Mouse (Mus musculus) heart, embryonic 16.5 days (tissue): Measurements from ENCODE around the gene Phkg2. TPM values are rescaled to one million over a fixed set of nuclear protein-coding genes. Genes with fewer than 3 reads are reported as not detected.
"Not testable (repeated sequence)": the region's sequence is repeated elsewhere in the genome, so short reads cannot be mapped to it uniquely, and the experiment has no call there.

ENCODE experiments used
- ATAC-seq: fragments of 200-750 bp; cut with Nextera tagmentation; replicated peaks from 2 replicates; pipeline ENCODE4 v1.8.0; 2017; ENCODE audit warnings: moderate number of reproducible peaks; ENCODE audit not compliant: insufficient read depth, low FRiP score; ENCODE audit errors: extremely low read depth
- H3K27ac ChIP-seq: fragments of 300-500 bp; sonication (generic); 2 replicates; pipeline ENCODE4 v1.5.1; 2014; ENCODE audit warnings: mild to moderate bottlenecking, low read length, control low read depth, moderate library complexity
- H3K27me3 ChIP-seq: fragments of 300-500 bp; sonication (generic); 2 replicates; pipeline ENCODE4 v1.6.1; 2014; ENCODE audit warnings: low read length, mixed read lengths; ENCODE audit not compliant: control insufficient read depth, insufficient read depth
- H3K36me3 ChIP-seq: fragments of 300-500 bp; sonication (generic); 2 replicates; pipeline ENCODE4 v1.6.1; 2014; ENCODE audit not compliant: control insufficient read depth, insufficient read depth
- H3K4me1 ChIP-seq: fragments of 300-500 bp; sonication (generic); 2 replicates; pipeline ENCODE4 v1.6.1; 2014; ENCODE audit warnings: low read length, mixed read lengths; ENCODE audit not compliant: control insufficient read depth, insufficient read depth
- H3K4me2 ChIP-seq: fragments of 300-500 bp; sonication (generic); 2 replicates; pipeline ENCODE4 v1.6.1; 2014; ENCODE audit warnings: low read depth, mild to moderate bottlenecking, control low read depth, low read length
- H3K4me3 ChIP-seq: fragments of 300-500 bp; sonication (generic); 2 replicates; pipeline ENCODE4 v1.5.1; 2014; ENCODE audit warnings: mild to moderate bottlenecking, control low read depth, low read length
- H3K9ac ChIP-seq: fragments of 300-500 bp; sonication (generic); 2 replicates; pipeline ENCODE4 v1.6.1; 2014; ENCODE audit warnings: low read length, control low read depth
- H3K9me3 ChIP-seq: fragments of 300-500 bp; sonication (generic); replicated peaks from 2 replicates; pipeline ENCODE4 v1.6.1; 2016; ENCODE audit warnings: low read length; ENCODE audit not compliant: control insufficient read depth
- WGBS: fragments of 180-500 bp; shearing (Covaris S2); extraction: QIAGEN DNeasy Blood & Tissue Kit; methylation state at CpG from one replicate; pipeline ENCODE4 v1.1.7; 2014; 5-methylcytosine and 5-hydroxymethylcytosine counted together
- polyA plus RNA-seq: library from polyadenylated mRNA; unstranded; fragments of >200 nt; fragmentation: Nextera tagmentation; extraction: Ambion mirVana; gene quantifications from 2 replicates; pipeline ENCODE4 v1.2.1, GENCODE M21; 2015

The Phkg2 gene
- polyA plus RNA-seq, 1 experiment from 2014 or later, result 36.6 TPM

DNA sequence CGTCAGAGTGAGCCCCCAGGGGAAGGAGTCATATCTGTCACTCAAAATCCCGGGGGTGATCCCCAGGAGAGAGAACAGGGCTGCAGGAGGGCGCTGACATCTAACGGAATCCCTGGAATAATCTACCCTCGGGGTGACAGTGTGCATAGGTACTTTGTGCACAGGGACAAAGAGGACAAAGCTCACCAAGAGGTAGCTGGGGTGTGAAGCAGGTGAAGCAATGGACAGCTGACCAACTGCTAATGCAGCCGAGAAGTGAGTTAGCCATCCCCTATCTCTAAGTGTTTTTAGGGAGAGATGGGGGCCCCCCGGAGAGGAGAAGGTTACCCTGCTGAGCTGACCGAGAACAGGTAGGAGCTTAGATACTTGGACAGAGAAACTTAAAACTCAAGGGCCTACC, 41.0 kb downstream of the Phkg2 start:
- WGBS, result 23% methylated on average over 8 of the region's 8 CpGs

DNA sequence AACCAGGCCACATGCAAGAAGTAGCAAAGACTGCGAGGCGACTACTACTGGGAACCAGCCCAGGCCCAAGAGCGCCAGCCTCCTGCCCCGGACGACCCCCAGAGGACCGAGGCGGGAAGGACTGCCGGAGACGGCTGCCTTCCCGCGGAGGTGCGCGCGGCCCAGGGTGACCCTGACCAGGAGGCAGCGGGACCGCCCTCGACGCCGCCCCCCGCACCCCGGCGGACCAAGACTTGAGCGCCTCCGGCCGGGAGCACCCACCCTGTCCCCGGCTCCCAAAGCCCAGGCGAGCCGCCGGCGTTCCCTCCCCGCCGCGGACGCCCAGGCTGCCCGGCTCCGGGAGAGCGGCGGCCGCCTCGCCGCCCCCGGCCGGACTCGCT, 41.4 kb downstream of the Phkg2 start:
- H3K36me3 ChIP-seq, result peaks cover 34% of the 10 kb centered on the region
- ATAC-seq, result peak; percentile 63
- WGBS, result under 1% methylated on average over 40 of the region's 44 CpGs

More for the DNA sequence above, 41.0 kb downstream of the Phkg2 start:
- peak overlapping the region; percentile 96 for H3K27ac ChIP-seq
- H3K9ac ChIP-seq, result peak overlapping the region; percentile 100
- peaks cover 38% of the 10 kb centered on the region for H3K36me3 ChIP-seq
- H3K27me3 ChIP-seq, result no peaks in the 10 kb centered on the region
- H3K4me3 ChIP-seq, result peak overlapping the region; percentile 100
- H3K9me3 ChIP-seq, result peaks cover 5% of the 10 kb centered on the region
- peaks cover 17% of the 10 kb centered on the region for H3K4me1 ChIP-seq
- no peak for ATAC-seq
- H3K4me2 ChIP-seq, result peak overlapping the region; percentile 79

DNA sequence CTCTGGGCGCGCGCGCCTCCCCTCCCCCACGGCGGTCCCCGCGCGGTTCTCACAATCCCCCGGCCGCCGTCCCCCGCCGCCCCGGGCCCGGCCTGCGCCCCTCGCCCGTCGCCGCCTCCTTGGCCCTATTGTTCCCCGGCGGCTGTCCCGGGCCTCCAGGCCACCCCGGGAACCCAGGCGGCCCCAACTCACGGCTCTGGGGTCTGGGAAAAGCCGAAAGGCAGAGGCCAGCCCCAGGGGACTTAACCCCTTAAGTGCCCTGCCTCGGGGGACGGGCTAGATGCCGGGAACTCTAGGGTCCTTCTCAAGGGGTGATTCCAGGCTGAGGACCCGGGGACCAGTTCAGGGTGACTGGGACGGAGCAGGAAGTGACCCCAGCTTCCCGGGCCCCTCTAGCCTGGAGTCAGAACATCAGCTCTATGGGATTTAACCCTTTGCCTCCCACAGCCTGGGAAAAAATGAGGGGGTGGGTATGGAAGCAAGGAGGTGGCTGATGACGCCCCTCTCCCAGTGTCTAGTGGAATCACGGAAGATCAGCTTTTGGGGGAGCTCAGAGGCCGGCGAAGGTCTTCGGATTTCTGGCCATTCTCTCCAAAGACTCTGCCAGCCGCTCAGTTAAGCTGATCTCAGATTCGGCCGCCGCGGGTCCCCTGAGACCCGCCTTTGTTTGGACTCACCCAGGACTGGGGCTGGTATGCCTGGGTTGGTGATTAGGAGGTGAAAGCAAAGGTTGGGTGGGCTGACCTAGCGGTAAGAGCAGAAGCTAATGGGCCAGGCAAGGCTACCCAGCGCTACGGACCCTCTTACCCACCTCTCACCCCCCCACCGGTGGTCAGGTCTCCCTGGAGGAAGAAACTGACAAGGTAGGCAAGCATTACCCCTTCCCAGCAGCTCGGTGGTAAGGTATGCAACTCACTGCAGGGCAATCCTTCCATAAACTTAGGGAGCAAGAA, 42.0 kb downstream of the Phkg2 start, which contains the start of gene Zfp629:
TSS of gene Zfp629 (minus strand) at position 907 of the 953 bp plus-strand sequence.
- H3K4me1 ChIP-seq, result peaks cover 17% of the 10 kb centered on the region
- peak within 1 kb of the TSS; percentile 100 for H3K9ac ChIP-seq
- H3K27ac ChIP-seq, result peak within 1 kb of the TSS; percentile 96
- H3K4me2 ChIP-seq, result peak within 1 kb of the TSS; percentile 79
- peak within 1 kb of the TSS; percentile 100 for H3K4me3 ChIP-seq
- no peaks in the 10 kb centered on the region for H3K27me3 ChIP-seq
- peaks cover 5% of the 10 kb centered on the region for H3K9me3 ChIP-seq
- WGBS, result under 1% methylated on average over 50 of the region's 50 CpGs
- peak; percentile 86 for ATAC-seq
- peaks cover 28% of the 10 kb centered on the region for H3K36me3 ChIP-seq

More for the DNA sequence above, 41.4 kb downstream of the Phkg2 start:
- Histone ChIP-seq H3K4me3 (peak overlapping the region; percentile 100), H3K27ac (peak overlapping the region; percentile 96), H3K4me1 (peaks cover 17% of the 10 kb centered on the region), H3K9ac (peak overlapping the region; percentile 100), H3K9me3 (peaks cover 5% of the 10 kb centered on the region), H3K27me3 (no peaks in the 10 kb centered on the region), H3K4me2 (peak overlapping the region; percentile 79)

DNA sequence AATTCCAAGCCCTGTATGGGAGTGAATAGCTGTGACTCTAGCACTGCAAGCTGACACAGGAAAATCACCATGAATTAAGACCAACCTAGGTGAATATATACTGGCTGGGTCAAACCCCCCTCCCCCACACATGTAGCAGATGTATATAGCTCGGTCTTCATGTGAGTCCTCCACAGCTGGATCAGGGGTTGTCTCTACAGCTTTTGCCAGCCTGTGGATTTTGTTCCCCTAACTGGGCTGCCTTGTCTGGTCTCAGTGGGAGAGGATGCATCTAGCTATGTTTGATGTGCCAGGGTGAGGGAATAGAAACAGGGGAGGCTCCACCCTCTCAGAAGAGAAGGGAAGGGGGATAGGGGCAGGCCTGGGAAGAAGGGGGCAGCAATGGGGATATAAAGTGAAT, 43.2 kb downstream of the Phkg2 start:
- H3K36me3 ChIP-seq, result peaks cover 16% of the 10 kb centered on the region
- no peak overlapping the region for H3K9ac ChIP-seq
- peaks cover 4% of the 10 kb centered on the region for H3K9me3 ChIP-seq
- no peak overlapping the region for H3K4me2 ChIP-seq
- H3K27me3 ChIP-seq, result no peaks in the 10 kb centered on the region
- WGBS, result 67% methylated on average over 1 of the region's 1 CpGs
- peaks cover 17% of the 10 kb centered on the region for H3K4me1 ChIP-seq
- ATAC-seq, result no peak
- H3K4me3 ChIP-seq, result no peak overlapping the region
- H3K27ac ChIP-seq, result no peak overlapping the region

DNA sequence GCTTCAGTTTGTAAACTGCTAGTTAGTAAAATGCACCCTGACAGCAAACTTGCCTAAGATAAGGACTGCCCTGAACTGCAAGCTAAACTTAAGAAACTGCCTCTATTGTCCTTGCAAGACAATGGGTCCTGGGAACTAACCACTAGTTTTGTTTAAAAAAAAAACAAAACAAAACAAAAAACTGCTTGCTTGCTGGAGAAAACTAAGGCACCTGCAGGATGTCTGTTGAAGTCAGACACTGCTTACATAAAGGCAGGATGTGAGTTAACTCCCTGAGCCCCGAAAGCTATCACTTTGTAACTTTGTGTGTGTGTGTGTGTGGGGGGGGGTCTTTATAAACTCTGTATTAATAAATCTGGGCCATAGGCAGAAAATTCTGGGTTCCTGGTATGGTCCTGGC, 43.7 kb downstream of the Phkg2 start:
- Histone ChIP-seq H3K36me3 (peaks cover 10% of the 10 kb centered on the region), H3K27ac (no peak overlapping the region; the same call in 1 of the 2 replicates), H3K4me2 (no peak overlapping the region), H3K4me1 (peaks cover 17% of the 10 kb centered on the region), H3K9ac (no peak overlapping the region), H3K27me3 (no peaks in the 10 kb centered on the region), H3K9me3 (no peaks in the 10 kb centered on the region; the same call in 1 of the 2 replicates), H3K4me3 (no peak overlapping the region)
- ATAC-seq, result no peak
- 68% methylated on average over 1 of the region's 1 CpGs for WGBS

DNA sequence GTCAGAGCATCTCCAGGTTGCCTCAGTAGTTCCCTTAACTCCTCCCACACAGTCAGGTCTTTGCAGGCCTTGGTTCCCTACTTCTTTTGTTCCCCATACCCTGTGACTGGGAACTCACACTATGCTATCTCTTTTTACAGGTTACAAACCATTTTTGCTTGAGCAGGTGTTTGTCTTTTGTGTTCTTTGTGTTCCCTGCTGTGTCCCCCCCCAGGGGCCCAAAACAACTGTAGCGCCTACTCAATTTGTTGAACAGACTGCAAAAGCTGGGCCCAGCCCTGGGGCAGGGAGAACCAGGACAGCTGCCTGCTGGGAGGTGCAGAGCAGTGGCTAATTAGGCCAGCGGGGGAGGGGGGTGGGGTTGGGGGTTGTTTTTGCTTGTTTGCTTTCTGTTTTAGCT, 44.8 kb downstream of the Phkg2 start:
- H3K27me3 ChIP-seq, result no peaks in the 10 kb centered on the region
- ATAC-seq, result no peak
- no peaks in the 10 kb centered on the region for H3K9me3 ChIP-seq
- H3K4me2 ChIP-seq, result no peak overlapping the region
- H3K36me3 ChIP-seq, result no peaks in the 10 kb centered on the region; the same call in 1 of the 2 replicates
- peaks cover 17% of the 10 kb centered on the region for H3K4me1 ChIP-seq
- 57% methylated on average over 2 of the region's 2 CpGs for WGBS
- H3K4me3 ChIP-seq, result no peak overlapping the region
- no peak overlapping the region for H3K9ac ChIP-seq
- H3K27ac ChIP-seq, result no peak overlapping the region

DNA sequence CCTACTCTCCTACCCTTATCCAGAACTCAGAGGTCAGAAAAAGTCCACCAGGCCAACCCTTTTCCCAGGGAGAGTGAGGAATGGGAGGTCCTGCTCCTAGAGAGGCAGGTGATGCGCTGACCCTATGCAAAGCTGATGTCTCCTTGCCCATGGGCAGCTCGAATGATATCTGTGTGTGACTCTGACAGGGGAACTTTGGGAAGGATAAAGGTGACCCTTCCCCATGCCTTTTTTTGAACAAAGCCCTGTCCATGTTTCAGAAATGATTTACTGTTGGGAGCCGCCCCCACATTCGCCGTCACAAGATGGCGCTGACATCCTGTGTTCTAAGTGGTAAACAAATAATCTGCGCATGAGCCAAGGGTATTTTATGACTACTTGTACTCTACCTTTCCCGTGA, 45.3 kb downstream of the Phkg2 start:
- H3K9me3 ChIP-seq, H3K36me3 ChIP-seq, H3K9ac ChIP-seq, ATAC-seq, H3K4me3 ChIP-seq, H3K27ac ChIP-seq, H3K4me2 ChIP-seq, H3K27me3 ChIP-seq: not testable (repeated sequence)
- H3K4me1 ChIP-seq, result peaks cover 14% of the 10 kb centered on the region
- 86% methylated on average over 7 of the region's 8 CpGs for WGBS

DNA sequence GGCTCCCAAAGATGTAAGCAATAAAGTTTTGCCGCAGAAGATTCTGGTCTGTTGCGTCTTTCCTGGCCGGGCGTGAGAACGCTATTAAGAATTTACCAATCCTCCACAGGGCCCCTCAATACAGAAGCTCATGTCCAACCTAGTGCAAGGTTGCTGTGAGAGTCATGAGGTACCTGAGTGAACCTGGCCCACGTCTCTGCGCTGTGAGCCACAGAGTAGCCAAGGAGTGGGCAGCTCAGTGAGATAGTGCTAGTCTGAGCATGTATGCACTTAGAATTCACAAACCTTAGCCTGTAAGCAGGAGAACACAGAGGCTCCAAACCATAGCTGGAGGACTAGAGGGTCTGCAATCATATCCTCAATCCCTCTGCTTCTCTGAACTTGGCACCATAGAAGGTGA, 52.9 kb downstream of the Phkg2 start:
- H3K27me3 ChIP-seq, result no peaks in the 10 kb centered on the region
- H3K4me3 ChIP-seq, result no peak overlapping the region
- H3K27ac ChIP-seq, result no peak overlapping the region
- no peaks in the 10 kb centered on the region for H3K4me1 ChIP-seq
- no peak for ATAC-seq
- no peak overlapping the region for H3K9ac ChIP-seq
- H3K4me2 ChIP-seq, result no peak overlapping the region
- no peaks in the 10 kb centered on the region for H3K36me3 ChIP-seq
- no peaks in the 10 kb centered on the region for H3K9me3 ChIP-seq
- 96% methylated on average over 7 of the region's 7 CpGs for WGBS

DNA sequence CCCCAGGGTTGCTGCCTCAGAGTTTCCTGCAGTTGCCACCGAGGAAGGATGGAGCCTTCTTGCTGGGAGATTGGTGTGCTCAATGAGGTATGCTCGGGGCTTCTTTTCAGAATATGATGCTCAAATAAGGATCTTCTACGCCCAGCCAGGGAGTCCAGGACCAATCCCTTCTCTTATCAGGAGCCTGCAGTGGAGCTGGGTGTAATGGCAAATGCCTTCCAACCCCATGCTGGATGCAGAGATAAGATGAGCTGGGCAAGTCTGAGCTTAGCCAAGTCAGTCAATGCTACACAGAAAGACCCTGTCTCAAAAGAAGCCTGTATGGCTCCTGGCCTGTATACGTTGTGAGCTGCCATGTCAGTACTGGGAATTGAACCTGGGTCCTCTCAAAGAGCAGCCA, 53.3 kb downstream of the Phkg2 start:
- Histone ChIP-seq H3K27ac (no peak overlapping the region), H3K9me3 (no peaks in the 10 kb centered on the region), H3K36me3 (no peaks in the 10 kb centered on the region), H3K4me3 (no peak overlapping the region), H3K4me2 (no peak overlapping the region), H3K4me1 (no peaks in the 10 kb centered on the region), H3K27me3 (no peaks in the 10 kb centered on the region), H3K9ac (no peak overlapping the region)
- no peak for ATAC-seq
- 83% methylated on average over 4 of the region's 4 CpGs for WGBS
